Mouse (Mus musculus): Measurements from ENCODE around the gene Tmem106c. TPM values are rescaled to one million over a fixed set of nuclear protein-coding genes. Genes with fewer than 3 reads are reported as not detected.

Tmem106c gene
- polyA plus RNA-seq, 1 experiment, result 11.5 TPM

DNA sequence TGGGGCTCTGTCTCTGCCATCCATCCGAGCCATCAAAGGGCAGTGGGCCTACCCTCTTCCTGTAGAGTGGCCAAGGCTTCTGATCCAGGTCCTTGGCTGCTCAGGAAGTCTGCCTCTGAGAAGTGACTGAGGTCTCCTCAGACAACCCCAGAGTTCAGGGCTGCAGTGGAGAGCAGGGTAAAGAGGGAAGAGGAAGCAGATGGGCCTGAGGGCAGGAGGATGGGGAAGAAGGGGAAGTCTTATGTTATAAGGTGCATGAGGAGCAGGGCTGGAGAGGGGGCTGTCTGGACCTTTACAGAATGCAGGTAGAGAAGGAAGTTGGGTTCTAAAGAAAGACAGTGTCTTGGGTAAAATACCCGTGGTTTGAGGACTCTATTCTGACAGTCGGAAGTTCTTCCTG is 14.3 kb upstream of the Tmem106c start:
- no peaks in the 10 kb centered on the region for H3K79me2 ChIP-seq (ENCODE audit: control insufficient read depth, insufficient read depth)
- no peak overlapping the region for H3K4me3 ChIP-seq
- H3ac ChIP-seq (ENCODE audit: control insufficient read depth, insufficient read length), result no peak overlapping the region
- peak overlapping the region; percentile 51 for H3K4me2 ChIP-seq (ENCODE audit: low read depth)
- peaks cover 13% of the 10 kb centered on the region for H3K27me3 ChIP-seq (ENCODE audit: control insufficient read depth, insufficient read depth, insufficient read length)
- TF ChIP-seq TCF3 (IDR thresholded peaks at IDR 0.05; ENCODE audit: insufficient read length, low read depth) (no peak), MAX (IDR thresholded peaks at IDR 0.05; ENCODE audit: low read depth) (no peak), POLR2A (IDR thresholded peaks at IDR 0.05; ENCODE audit: insufficient read length, low read depth) (no peak), MYOD1 (IDR thresholded peaks at IDR 0.05; ENCODE audit: control insufficient read depth in 1 of 3, insufficient read length in 2 of 3, low read depth in 2 of 3) (no peak), TCF12 (IDR thresholded peaks at IDR 0.05; ENCODE audit: insufficient read depth, poor library complexity, severe bottlenecking) (no peak), SRF (IDR thresholded peaks at IDR 0.05; ENCODE audit: control insufficient read depth, insufficient read length, low read depth) (no peak), E2F4 (IDR thresholded peaks at IDR 0.05; ENCODE audit: insufficient read depth) (no peak)
- no peaks in the 10 kb centered on the region for H3K36me3 ChIP-seq (ENCODE audit: control insufficient read depth, insufficient read depth)

GRCm38 (mm10) chr15:97950240-97950639 is 13.8 kb upstream of the Tmem106c start:
- Histone ChIP-seq H3K27me3 (ENCODE audit: control insufficient read depth, insufficient read depth, insufficient read length) (peaks cover 18% of the 10 kb centered on the region), H3K4me3 (no peak overlapping the region), H3K4me2 (ENCODE audit: low read depth) (peak overlapping the region; percentile 51), H3ac (ENCODE audit: control insufficient read depth, insufficient read length) (no peak overlapping the region), H3K79me2 (ENCODE audit: control insufficient read depth, insufficient read depth) (no peaks in the 10 kb centered on the region), H3K36me3 (ENCODE audit: control insufficient read depth, insufficient read depth) (no peaks in the 10 kb centered on the region)
- TF ChIP-seq POLR2A (IDR thresholded peaks at IDR 0.05; ENCODE audit: insufficient read length, low read depth), result no peak
- no peak for TF ChIP-seq USF1 (IDR thresholded peaks at IDR 0.05; ENCODE audit: low read depth)
- no peak for TF ChIP-seq REST (IDR thresholded peaks at IDR 0.05; ENCODE audit: insufficient read depth, insufficient read length)
- no peak for TF ChIP-seq MYOG (IDR thresholded peaks at IDR 0.05; ENCODE audit: control insufficient read depth in 1 of 3, insufficient read depth in 1 of 3, insufficient read length in 2 of 3, low read depth in 2 of 3)
- no peak for TF ChIP-seq E2F4 (IDR thresholded peaks at IDR 0.05; ENCODE audit: insufficient read depth)
- no peak for TF ChIP-seq POLR2AphosphoS2 (IDR thresholded peaks at IDR 0.05; ENCODE audit: insufficient read length, low read depth)
- TF ChIP-seq MAX (IDR thresholded peaks at IDR 0.05; ENCODE audit: low read depth), result no peak
- TF ChIP-seq CEBPB (IDR thresholded peaks at IDR 0.05; ENCODE audit: insufficient read depth, poor library complexity, severe bottlenecking), result no peak
- no peak for TF ChIP-seq TCF12 (IDR thresholded peaks at IDR 0.05; ENCODE audit: insufficient read depth, poor library complexity, severe bottlenecking)
- no peak for TF ChIP-seq TCF3 (IDR thresholded peaks at IDR 0.05; ENCODE audit: insufficient read length, low read depth)
- no peak for TF ChIP-seq SRF (IDR thresholded peaks at IDR 0.05; ENCODE audit: control insufficient read depth, insufficient read length, low read depth)
- no peak for TF ChIP-seq MYOD1 (IDR thresholded peaks at IDR 0.05; ENCODE audit: control insufficient read depth in 1 of 3, insufficient read length in 2 of 3, low read depth in 2 of 3)

DNA sequence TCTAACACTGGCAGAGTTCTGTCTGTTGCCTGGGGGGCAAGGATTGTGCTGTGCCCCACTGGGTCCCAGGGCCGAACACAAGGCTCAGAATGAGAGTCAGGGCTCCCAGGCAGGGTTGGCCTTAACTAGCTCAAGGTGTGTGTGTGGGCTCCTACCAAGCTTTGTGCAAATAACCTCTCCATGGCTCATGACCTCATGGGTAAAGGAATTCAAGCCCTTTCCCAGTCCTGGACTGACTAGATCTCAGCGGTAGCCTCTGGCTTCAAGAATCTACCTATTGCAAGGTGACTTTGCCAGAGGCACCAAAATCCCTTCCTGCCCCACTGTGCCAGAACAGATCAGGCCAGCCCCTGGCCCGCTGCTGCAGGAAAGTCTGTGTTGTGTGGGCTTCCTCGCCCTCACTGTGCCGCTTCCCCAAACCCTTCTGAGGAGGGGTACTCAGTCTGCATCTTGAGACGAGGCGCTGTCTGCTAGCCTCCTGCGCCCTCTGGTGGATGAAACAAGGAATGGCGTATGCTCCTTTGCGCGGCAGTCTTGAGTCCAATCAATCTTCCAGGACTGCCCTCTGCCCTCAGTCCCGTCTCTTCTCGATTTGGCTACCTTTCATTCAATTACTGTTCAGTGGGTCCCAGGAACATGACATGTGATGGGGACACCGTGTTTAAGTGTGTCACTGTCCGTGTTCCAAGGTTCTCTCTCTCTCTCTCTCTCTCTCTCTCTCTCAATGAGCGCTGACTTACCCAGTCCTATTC is 11.7 kb upstream of the Tmem106c start:
- Histone ChIP-seq H3K36me3 (ENCODE audit: control insufficient read depth, insufficient read depth) (no peaks in the 10 kb centered on the region), H3K4me3 (no peak overlapping the region), H3K4me2 (ENCODE audit: low read depth) (peak overlapping the region; percentile 41), H3K79me2 (ENCODE audit: control insufficient read depth, insufficient read depth) (no peaks in the 10 kb centered on the region), H3ac (ENCODE audit: control insufficient read depth, insufficient read length) (no peak overlapping the region), H3K27me3 (ENCODE audit: control insufficient read depth, insufficient read depth, insufficient read length) (peaks cover 31% of the 10 kb centered on the region)
- no peak for TF ChIP-seq SRF (IDR thresholded peaks at IDR 0.05; ENCODE audit: control insufficient read depth, insufficient read length, low read depth)
- no peak for TF ChIP-seq MYOG (IDR thresholded peaks at IDR 0.05; ENCODE audit: control insufficient read depth in 1 of 3, insufficient read depth in 1 of 3, insufficient read length in 2 of 3, low read depth in 2 of 3)
- no peak for TF ChIP-seq POLR2A (IDR thresholded peaks at IDR 0.05; ENCODE audit: insufficient read length, low read depth)
- peak in 1 of 3 experiments; percentile 22 for TF ChIP-seq MYOD1 (IDR thresholded peaks at IDR 0.05; ENCODE audit: control insufficient read depth in 1 of 3, insufficient read length in 2 of 3, low read depth in 2 of 3)
- no peak for TF ChIP-seq REST (IDR thresholded peaks at IDR 0.05; ENCODE audit: insufficient read depth, insufficient read length)

DNA sequence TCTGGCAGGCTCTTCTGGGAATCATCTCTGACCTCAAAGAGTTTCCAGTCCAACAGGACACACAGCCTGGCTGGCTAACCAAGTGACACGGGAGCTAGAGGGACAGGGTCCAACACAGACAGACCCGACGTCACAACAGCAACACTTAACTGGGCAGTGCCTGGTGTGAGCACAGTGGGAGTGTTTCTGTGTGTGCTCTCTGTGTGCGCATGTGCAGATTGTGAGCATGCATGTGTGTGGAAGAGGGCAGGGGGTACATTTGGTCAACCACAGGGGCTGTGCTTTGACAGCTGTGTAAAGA is 11.2 kb upstream of the Tmem106c start:
- TF ChIP-seq POLR2AphosphoS2 (IDR thresholded peaks at IDR 0.05; ENCODE audit: insufficient read length, low read depth), result no peak
- TF ChIP-seq SRF (IDR thresholded peaks at IDR 0.05; ENCODE audit: control insufficient read depth, insufficient read length, low read depth), result no peak
- TF ChIP-seq REST (IDR thresholded peaks at IDR 0.05; ENCODE audit: insufficient read depth, insufficient read length), result no peak
- TF ChIP-seq TCF3 (IDR thresholded peaks at IDR 0.05; ENCODE audit: insufficient read length, low read depth), result no peak
- TF ChIP-seq CEBPB (IDR thresholded peaks at IDR 0.05; ENCODE audit: insufficient read depth, poor library complexity, severe bottlenecking), result no peak
- no peak for TF ChIP-seq TCF12 (IDR thresholded peaks at IDR 0.05; ENCODE audit: insufficient read depth, poor library complexity, severe bottlenecking)
- no peak for TF ChIP-seq E2F4 (IDR thresholded peaks at IDR 0.05; ENCODE audit: insufficient read depth)
- TF ChIP-seq MAX (IDR thresholded peaks at IDR 0.05; ENCODE audit: low read depth), result no peak
- no peak for TF ChIP-seq POLR2A (IDR thresholded peaks at IDR 0.05; ENCODE audit: insufficient read length, low read depth)
- TF ChIP-seq USF1 (IDR thresholded peaks at IDR 0.05; ENCODE audit: low read depth), result no peak
- no peak overlapping the region for H3K4me3 ChIP-seq

DNA sequence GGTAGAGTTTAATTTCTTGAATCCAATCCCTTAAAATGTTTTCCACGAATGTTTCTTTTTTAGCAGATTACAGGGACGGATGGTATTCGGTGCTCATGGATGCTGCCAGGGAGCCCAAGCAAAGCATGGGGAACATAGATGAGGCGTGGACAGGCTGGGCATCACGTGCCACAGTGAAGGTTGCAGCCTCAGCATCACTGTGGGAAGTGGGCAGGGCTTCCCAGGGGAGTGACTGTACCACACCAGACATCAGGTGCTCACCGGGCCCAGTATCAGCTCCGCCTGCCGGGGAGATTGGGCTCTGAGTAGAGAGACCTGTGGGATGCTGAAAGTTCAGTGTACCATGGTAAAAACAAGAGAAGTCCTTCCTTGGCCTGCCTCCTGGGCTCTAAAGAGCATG is 9.3 kb upstream of the Tmem106c start:
- Histone ChIP-seq H3K4me3 (no peak overlapping the region), H3ac (ENCODE audit: control insufficient read depth, insufficient read length) (no peak overlapping the region), H3K79me2 (ENCODE audit: control insufficient read depth, insufficient read depth) (no peaks in the 10 kb centered on the region), H3K27me3 (ENCODE audit: control insufficient read depth, insufficient read depth, insufficient read length) (peaks cover 31% of the 10 kb centered on the region), H3K4me2 (ENCODE audit: low read depth) (no peak overlapping the region), H3K36me3 (ENCODE audit: control insufficient read depth, insufficient read depth) (no peaks in the 10 kb centered on the region)
- TF ChIP-seq USF1 (IDR thresholded peaks at IDR 0.05; ENCODE audit: low read depth) (peak; percentile 20), E2F4 (IDR thresholded peaks at IDR 0.05; ENCODE audit: insufficient read depth) (no peak)

More for the DNA sequence above, 11.2 kb upstream of the Tmem106c start:
- H3K27me3 ChIP-seq (ENCODE audit: control insufficient read depth, insufficient read depth, insufficient read length), result peaks cover 31% of the 10 kb centered on the region
- H3K79me2 ChIP-seq (ENCODE audit: control insufficient read depth, insufficient read depth), result no peaks in the 10 kb centered on the region
- H3K4me2 ChIP-seq (ENCODE audit: low read depth), result peak overlapping the region; percentile 41
- no peak overlapping the region for H3ac ChIP-seq (ENCODE audit: control insufficient read depth, insufficient read length)
- H3K36me3 ChIP-seq (ENCODE audit: control insufficient read depth, insufficient read depth), result no peaks in the 10 kb centered on the region
